16 mouse cellular contexts compared by ENCODE assay signal in genomic region chr7:98186637-98187036, GRCm38 (mm10). TPM values are rescaled to one million over a fixed set of nuclear protein-coding genes. Genes with fewer than 3 reads are reported as not detected.
DNase-seq lines count a peak whose midpoint lies in the region; ATAC-seq and TF ChIP-seq lines count a peak whose summit lies in the region.
"Had no signal": no experiment of that assay in that cellular context is flagged by ENCODE, and none has a peak within 500 bp of the region (broad histone marks: within the 10 kb centered on the region; RNA-seq: fewer than 3 reads in every experiment).

No protein-coding gene starts in this region.

- no peaks in the 10 kb centered on the region for H3K4me1 ChIP-seq in forebrain, postnatal 0 days (ENCODE audit: insufficient read depth)
- H3K4me1 ChIP-seq in midbrain, embryonic 14.5 days (ENCODE audit: control insufficient read depth, insufficient read depth, low read length), result peaks cover 11% of the 10 kb centered on the region; the same call in 1 of the 2 replicates
- no peaks in the 10 kb centered on the region for H3K4me1 ChIP-seq in lung, postnatal 0 days (ENCODE audit: insufficient read depth, low read depth, low read length)

- TF ChIP-seq EP300 in lung, postnatal 0 days (IDR thresholded peaks at IDR 0.05), result no peak

- no peak for TF ChIP-seq POLR2A in brain, embryonic 14.5 days (IDR thresholded peaks at IDR 0.05; ENCODE audit: borderline replicate concordance, extremely low read depth, insufficient read depth, insufficient read length, poor library complexity, severe bottlenecking)

- peak; percentile 72 for ATAC-seq in forebrain, postnatal 0 days
- ATAC-seq in midbrain, embryonic 14.5 days (ENCODE audit: low FRiP score, low TSS enrichment), result peak; percentile 83
- ATAC-seq in erythroid progenitor cell, adult 5-6 weeks (replicated peaks; ENCODE audit: low FRiP score, poor library complexity, severe bottlenecking), result no peak
- no peak for ATAC-seq in lung, postnatal 0 days

- no peak overlapping the region for H3K4me3 ChIP-seq in layer of hippocampus, adult 2 months
- no peak overlapping the region for H3K4me3 ChIP-seq in forebrain, postnatal 0 days (ENCODE audit: low read depth, low read length)
- no peak overlapping the region for H3K4me3 ChIP-seq in midbrain, embryonic 14.5 days (replicated peaks; ENCODE audit: low read depth, low read length)
- no peak overlapping the region for H3K4me3 ChIP-seq in lung, postnatal 0 days (ENCODE audit: low read depth, low read length)

- no peaks in the 10 kb centered on the region for H3K9me3 ChIP-seq in forebrain, postnatal 0 days (ENCODE audit: low read length)
- no peaks in the 10 kb centered on the region for H3K9me3 ChIP-seq in midbrain, embryonic 14.5 days (ENCODE audit: control insufficient read depth, low read length)
- no peaks in the 10 kb centered on the region for H3K9me3 ChIP-seq in lung, postnatal 0 days (ENCODE audit: low read length)

- TF ChIP-seq CTCF in layer of hippocampus, adult 2 months (conservative IDR thresholded peaks at IDR 0.05), result no peak
- no peak for TF ChIP-seq CTCF in brain, embryonic 14.5 days (IDR thresholded peaks at IDR 0.05; ENCODE audit: borderline replicate concordance, extremely low read depth, insufficient read depth, insufficient read length)
- no peak for TF ChIP-seq CTCF in forebrain, postnatal 0 days (IDR thresholded peaks at IDR 0.05; ENCODE audit: low read depth)
- TF ChIP-seq CTCF in lung, postnatal 0 days (IDR thresholded peaks at IDR 0.05), result no peak

- 14% methylated on average over 8 of the region's 8 CpGs for WGBS in forebrain, postnatal 0 days
- 21% methylated on average over 8 of the region's 8 CpGs for WGBS in midbrain, embryonic 14.5 days
- WGBS in lung, postnatal 0 days, result 71% methylated on average over 8 of the region's 8 CpGs

- no peak for DNase-seq in layer of hippocampus, adult 2 months (ENCODE audit: low spot score in 2 of 2)
- DNase-seq in layer of hippocampus, adult 9-10 months (ENCODE audit: low spot score), result no peak
- peak; percentile 96 for DNase-seq in brain, embryonic 14.5 days (ENCODE audit: low read depth)
- DNase-seq in forebrain, postnatal 0 days, result peak; percentile 33
- peak; percentile 72 for DNase-seq in midbrain, embryonic 14.5 days
- DNase-seq in c-Kit-positive CD71-positive TER-119-positive erythroid progenitor cells, embryonic 14.5 days (ENCODE audit: low spot score), result no peak
- no peak for DNase-seq in lung, postnatal 0 days (ENCODE audit: low spot score)
- DNase-seq: heart, adult 11 months; heart, postnatal 14 days; kidney, adult 2 months; lung, postnatal 36 days had no signal

- H3K4me2 ChIP-seq in forebrain, postnatal 0 days (ENCODE audit: low read depth), result no peak overlapping the region
- H3K4me2 ChIP-seq in midbrain, embryonic 14.5 days (ENCODE audit: low read length), result no peak overlapping the region
- no peak overlapping the region for H3K4me2 ChIP-seq in lung, postnatal 0 days (replicated peaks; ENCODE audit: low read depth, low read length)
- H3K4me2 ChIP-seq: liver, embryonic 11.5 days had no signal

- H3K36me3 ChIP-seq in forebrain, postnatal 0 days (ENCODE audit: insufficient read depth), result no peaks in the 10 kb centered on the region
- H3K36me3 ChIP-seq in midbrain, embryonic 14.5 days (ENCODE audit: control insufficient read depth, insufficient read depth, low read length), result no peaks in the 10 kb centered on the region
- no peaks in the 10 kb centered on the region for H3K36me3 ChIP-seq in lung, postnatal 0 days (ENCODE audit: insufficient read depth, low read length)

- H3K9ac ChIP-seq in forebrain, postnatal 0 days, result no peak overlapping the region
- no peak overlapping the region for H3K9ac ChIP-seq in midbrain, embryonic 14.5 days (replicated peaks; ENCODE audit: low read length)
- no peak overlapping the region for H3K9ac ChIP-seq in lung, postnatal 0 days (replicated peaks; ENCODE audit: low read depth)

- peak overlapping the region; percentile 51 for H3K27ac ChIP-seq in layer of hippocampus, adult 2 months
- no peak overlapping the region for H3K27ac ChIP-seq in forebrain, postnatal 0 days (ENCODE audit: low read depth, low read length)
- 0 out of 2 replicates have a peak overlapping the region, but pooled peaks have one; percentile 9 for H3K27ac ChIP-seq in midbrain, embryonic 14.5 days (replicated peaks; ENCODE audit: low read depth, low read length)
- no peak overlapping the region for H3K27ac ChIP-seq in lung, postnatal 0 days (ENCODE audit: low read length)

- peaks cover 5% of the 10 kb centered on the region; the same call in 1 of the 2 replicates for H3K27me3 ChIP-seq in forebrain, postnatal 0 days (ENCODE audit: insufficient read depth, low read length)
- peaks cover 14% of the 10 kb centered on the region; the same call in 1 of the 2 replicates for H3K27me3 ChIP-seq in midbrain, embryonic 14.5 days (ENCODE audit: control insufficient read depth, insufficient read depth, low read length)
- no peaks in the 10 kb centered on the region for H3K27me3 ChIP-seq in lung, postnatal 0 days (replicated peaks; ENCODE audit: insufficient read depth, low read length)

RNA-seq across cellular contexts. Expression of gene Capn5, which starts 8.6 kb away (rescaled TPM):
- 10 to 100 TPM; 42.3 to 45.0 TPM for total RNA-seq in layer of hippocampus, adult 2 months (2021)
- 20.1 and 25.7 TPM in 2 replicates for polyA plus RNA-seq in brain, embryonic 14.5 days (2012; rRNA removed)
- total RNA-seq in forebrain, postnatal 0 days (2014; rRNA removed), result 35.8 and 39.2 TPM in 2 replicates
- polyA plus RNA-seq in forebrain, postnatal 0 days (2015; fragmentation: Nextera tagmentation; extraction: Ambion mirVana), result 21.3 and 22.6 TPM in 2 replicates
- polyA plus RNA-seq in midbrain, embryonic 14.5 days (2014; fragmentation: Nextera tagmentation; extraction: Ambion mirVana), result 9.8 and 9.9 TPM in 2 replicates
- 46.5 and 52.4 TPM in 2 replicates for total RNA-seq in erythroid progenitor cell, adult 5-6 weeks (2015; ENCODE audit: low replicate concordance)
- 51.3 and 72.5 TPM in 2 replicates for total RNA-seq in erythroid progenitor cell, adult 5-6 weeks (2017; ENCODE audit: low replicate concordance)
- 5.0 and 5.2 TPM in 2 replicates for polyA plus RNA-seq in lung, postnatal 0 days (2015; fragmentation: Nextera tagmentation; extraction: Ambion mirVana)

RNA-seq across cellular contexts. Expression of gene B3gnt6, which starts 12.6 kb away (rescaled TPM):
- total RNA-seq in layer of hippocampus, adult 2 months (2021), result under 1 TPM; 0.34 to 0.36 TPM
- polyA plus RNA-seq in brain, embryonic 14.5 days (2012; rRNA removed), result 0.27 and 0.32 TPM in 2 replicates
- 0.08 and 0.19 TPM in 2 replicates for total RNA-seq in forebrain, postnatal 0 days (2014; rRNA removed)
- 0.26 and 0.63 TPM in 2 replicates for polyA plus RNA-seq in forebrain, postnatal 0 days (2015; fragmentation: Nextera tagmentation; extraction: Ambion mirVana)
- polyA plus RNA-seq in midbrain, embryonic 14.5 days (2014; fragmentation: Nextera tagmentation; extraction: Ambion mirVana), result 0.12 and 0.32 TPM in 2 replicates
- 1.1 TPM in 1 of 2 replicates, not detected in the other for total RNA-seq in erythroid progenitor cell, adult 5-6 weeks (2015; ENCODE audit: low replicate concordance)
- total RNA-seq in erythroid progenitor cell, adult 5-6 weeks (2017; ENCODE audit: low replicate concordance), result not detected in 2 replicates
- 0.23 and 0.44 TPM in 2 replicates for polyA plus RNA-seq in lung, postnatal 0 days (2015; fragmentation: Nextera tagmentation; extraction: Ambion mirVana)
- total RNA-seq: heart, postnatal 14 days; neutrophil, adult 5-6 weeks had no signal
- polyA plus RNA-seq: C2C12; kidney, adult 2 months; liver, embryonic 11.5 days; stomach, embryonic 16.5 days had no signal

RNA-seq across cellular contexts. Expression of gene Omp, which starts 41.3 kb away (rescaled TPM):
- total RNA-seq in layer of hippocampus, adult 2 months (2021), result 1 to 10 TPM in 1 of 2 experiments, under 1 TPM in 1; 0.96 to 1.3 TPM
- 0.18 and 0.33 TPM in 2 replicates for polyA plus RNA-seq in brain, embryonic 14.5 days (2012; rRNA removed)
- total RNA-seq in forebrain, postnatal 0 days (2014; rRNA removed), result 0.29 and 0.54 TPM in 2 replicates
- 0.31 and 0.38 TPM in 2 replicates for polyA plus RNA-seq in forebrain, postnatal 0 days (2015; fragmentation: Nextera tagmentation; extraction: Ambion mirVana)
- polyA plus RNA-seq in midbrain, embryonic 14.5 days (2014; fragmentation: Nextera tagmentation; extraction: Ambion mirVana), result 0.29 and 0.43 TPM in 2 replicates
- 4.0 and 4.6 TPM in 2 replicates for total RNA-seq in erythroid progenitor cell, adult 5-6 weeks (2015; ENCODE audit: low replicate concordance)
- total RNA-seq in erythroid progenitor cell, adult 5-6 weeks (2017; ENCODE audit: low replicate concordance), result 15.4 and 17.2 TPM in 2 replicates
- 0.12 and 0.14 TPM in 2 replicates for polyA plus RNA-seq in lung, postnatal 0 days (2015; fragmentation: Nextera tagmentation; extraction: Ambion mirVana)

Comparison
In these comparisons a context has a peak if more than half of its experiments do, and no peak if none do; other contexts are left out.
1. DNase-seq: peak in brain, embryonic 14.5 days (single experiment), forebrain, postnatal 0 days (single experiment) and midbrain, embryonic 14.5 days (single experiment); none in layer of hippocampus, adult 2 months (0 of 2), layer of hippocampus, adult 9-10 months (single experiment), c-Kit-positive CD71-positive TER-119-positive erythroid progenitor cells, embryonic 14.5 days (single experiment) and lung, postnatal 0 days (single experiment).
2. H3K27ac ChIP-seq: peak in layer of hippocampus, adult 2 months (single experiment) and midbrain, embryonic 14.5 days (single experiment); none in forebrain, postnatal 0 days (single experiment) and lung, postnatal 0 days (single experiment).
3. ATAC-seq: peak in forebrain, postnatal 0 days (single experiment) and midbrain, embryonic 14.5 days (single experiment); none in erythroid progenitor cell, adult 5-6 weeks (single experiment) and lung, postnatal 0 days (single experiment).